Mouse (Mus musculus): Measurements from ENCODE around the gene Atp12a.

DNA sequence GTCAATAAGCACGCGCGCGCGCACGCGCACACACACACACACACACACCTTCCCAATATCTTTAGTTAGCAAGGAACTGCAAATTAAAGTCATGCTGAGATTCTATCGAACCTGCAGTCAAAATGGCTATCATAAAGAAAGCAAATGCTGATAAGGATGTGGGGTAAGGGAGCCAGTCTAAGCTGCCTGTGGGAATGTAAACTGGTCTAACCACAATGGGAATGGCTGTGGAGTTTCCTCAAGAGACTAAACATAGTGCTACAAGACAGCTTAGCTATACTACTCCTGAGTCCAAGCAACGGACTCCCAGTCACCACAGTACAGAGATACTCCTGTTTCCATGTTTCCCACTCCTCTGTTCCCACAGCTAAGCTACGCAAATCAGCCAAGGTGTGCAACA lies 28.8 kb upstream of the Atp12a start:
- TF ChIP-seq CTCF (IDR thresholded peaks at IDR 0.05; ENCODE audit: low read depth, low read length) (no peak), POLR2A (IDR thresholded peaks at IDR 0.05; ENCODE audit: borderline replicate concordance, low read depth, low read length) (no peak)

Measured in bone marrow macrophage, adult 2 months (primary cell).